Mouse (Mus musculus) intestine, postnatal 0 days (tissue): Measurements from ENCODE around the gene Lgals1. TPM values are rescaled to one million over a fixed set of nuclear protein-coding genes. Genes with fewer than 3 reads are reported as not detected.

ENCODE experiments used
- ATAC-seq: fragments of 200-750 bp; cut with Nextera tagmentation; 2 replicates; pipeline ENCODE4 v1.8.0; 2017; ENCODE audit warnings: mild to moderate bottlenecking, moderate TSS enrichment, moderate library complexity
- H3K27ac ChIP-seq: fragments of 300-500 bp; sonication (generic); 2 replicates; pipeline ENCODE4 v1.5.1; 2014; ENCODE audit warnings: mild to moderate bottlenecking, low read depth, low read length, moderate library complexity
- H3K27me3 ChIP-seq: fragments of 300-500 bp; sonication (generic); replicated peaks from 2 replicates; pipeline ENCODE4 v1.6.1; 2014; ENCODE audit warnings: low read length, mixed read lengths; ENCODE audit not compliant: control insufficient read depth, insufficient read depth
- H3K36me3 ChIP-seq: fragments of 300-500 bp; sonication (generic); 2 replicates; pipeline ENCODE4 v1.6.1; 2014; ENCODE audit warnings: mild to moderate bottlenecking, moderate library complexity; ENCODE audit not compliant: control insufficient read depth, insufficient read depth
- H3K4me1 ChIP-seq: fragments of 300-500 bp; sonication (generic); replicated peaks from 2 replicates; pipeline ENCODE4 v1.6.1; 2014; ENCODE audit warnings: antibody characterized with exemption, low read length, mixed read lengths; ENCODE audit not compliant: control insufficient read depth, insufficient read depth
- H3K4me2 ChIP-seq: fragments of 300-500 bp; sonication (generic); replicated peaks from 2 replicates; pipeline ENCODE4 v1.6.1; 2014; ENCODE audit warnings: low read depth, mild to moderate bottlenecking, moderate library complexity
- H3K4me3 ChIP-seq: fragments of 300-500 bp; sonication (generic); 2 replicates; pipeline ENCODE4 v1.5.1; 2014; ENCODE audit warnings: low read depth, low read length
- H3K9ac ChIP-seq: fragments of 300-500 bp; sonication (generic); 2 replicates; pipeline ENCODE4 v1.6.1; 2014; ENCODE audit warnings: mild to moderate bottlenecking, low read depth, low read length
- H3K9me3 ChIP-seq: fragments of 300-500 bp; sonication (generic); 2 replicates; pipeline ENCODE4 v1.6.1; 2016; ENCODE audit warnings: mixed run types; ENCODE audit not compliant: control insufficient read depth
- CTCF ChIP-seq: sonication (generic); IDR thresholded peaks from 2 replicates; pipeline ENCODE4 v1.5.1; 2016; ENCODE audit warnings: low read depth, mild to moderate bottlenecking, control low read depth, antibody characterized with exemption, moderate library complexity
- WGBS: fragments of 180-500 bp; shearing (Covaris S2); extraction: QIAGEN DNeasy Blood & Tissue Kit; methylation state at CpG from one replicate; pipeline ENCODE4 v1.1.7; 2014; 5-methylcytosine and 5-hydroxymethylcytosine counted together
- polyA plus RNA-seq: library from polyadenylated mRNA; unstranded; fragments of >200 nt; fragmentation: Nextera tagmentation; extraction: Ambion mirVana; gene quantifications from 2 replicates; pipeline ENCODE4 v1.2.1, GENCODE M21; 2015

Gene Lgals1
- polyA plus RNA-seq, 1 experiment from 2014 or later: 759 TPM

DNA sequence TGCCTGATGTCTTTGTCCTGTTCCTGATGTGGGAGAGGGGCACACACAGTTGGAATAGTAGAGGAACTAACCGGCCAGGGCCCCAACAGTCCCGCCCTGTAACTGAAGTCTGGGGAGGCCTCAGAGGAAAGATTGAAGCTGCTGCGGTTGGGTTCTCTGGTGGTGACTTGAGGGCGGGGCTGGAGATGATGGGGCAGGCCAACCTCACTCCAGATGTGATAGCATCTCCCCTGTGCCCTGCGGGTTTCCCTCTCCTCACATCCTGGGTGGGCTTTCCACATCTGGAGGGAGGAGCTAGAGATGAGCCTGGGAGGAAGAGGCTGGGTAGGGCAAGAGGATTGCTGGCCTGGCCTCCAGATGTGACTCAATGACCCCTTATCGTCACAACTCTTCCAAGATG, 2.9 kb upstream of the Lgals1 start:
- ATAC-seq: no peak
- Histone ChIP-seq H3K4me2 (no peak overlapping the region), H3K4me1 (peaks cover 6% of the 10 kb centered on the region; the same call in 1 of the 2 replicates), H3K27ac (no peak overlapping the region), H3K36me3 (no peaks in the 10 kb centered on the region; the same call in none of the 2 replicates), H3K9me3 (no peaks in the 10 kb centered on the region), H3K27me3 (no peaks in the 10 kb centered on the region), H3K4me3 (no peak overlapping the region), H3K9ac (no peak overlapping the region)
- WGBS: 46% methylated on average over 6 of the region's 6 CpGs
- no peak for TF ChIP-seq CTCF

DNA sequence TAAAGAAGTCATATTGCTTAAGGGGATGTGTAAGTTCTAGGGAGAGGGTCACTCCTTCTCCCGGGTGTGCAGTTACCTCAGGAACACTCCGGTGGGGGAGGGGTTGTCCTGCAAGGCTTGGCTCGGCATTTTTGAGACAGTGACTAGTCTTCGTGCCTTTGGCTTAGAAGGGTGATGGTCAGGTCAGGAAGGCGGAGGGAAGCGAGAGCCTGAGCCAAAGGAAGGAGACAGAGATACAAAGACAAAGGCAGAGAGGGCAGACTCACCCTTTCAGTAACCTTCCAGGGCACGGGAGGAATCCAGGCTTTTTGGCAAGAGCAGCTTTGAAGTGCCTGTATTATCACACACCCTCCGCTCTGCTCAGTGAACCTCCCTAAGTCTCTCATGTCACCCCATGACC, 1.4 kb upstream of the Lgals1 start:
- H3K9ac ChIP-seq: no peak overlapping the region
- peaks cover 6% of the 10 kb centered on the region; the same call in 1 of the 2 replicates for H3K4me1 ChIP-seq
- H3K4me3 ChIP-seq: no peak overlapping the region
- H3K4me2 ChIP-seq: no peak overlapping the region
- WGBS: 54% methylated on average over 8 of the region's 8 CpGs
- H3K27ac ChIP-seq: peak overlapping the region; percentile 58; the same call in 1 of the 2 replicates
- no peaks in the 10 kb centered on the region for H3K9me3 ChIP-seq
- TF ChIP-seq CTCF: no peak
- ATAC-seq: no peak
- peaks cover 6% of the 10 kb centered on the region; the same call in 1 of the 2 replicates for H3K36me3 ChIP-seq
- H3K27me3 ChIP-seq: no peaks in the 10 kb centered on the region

DNA sequence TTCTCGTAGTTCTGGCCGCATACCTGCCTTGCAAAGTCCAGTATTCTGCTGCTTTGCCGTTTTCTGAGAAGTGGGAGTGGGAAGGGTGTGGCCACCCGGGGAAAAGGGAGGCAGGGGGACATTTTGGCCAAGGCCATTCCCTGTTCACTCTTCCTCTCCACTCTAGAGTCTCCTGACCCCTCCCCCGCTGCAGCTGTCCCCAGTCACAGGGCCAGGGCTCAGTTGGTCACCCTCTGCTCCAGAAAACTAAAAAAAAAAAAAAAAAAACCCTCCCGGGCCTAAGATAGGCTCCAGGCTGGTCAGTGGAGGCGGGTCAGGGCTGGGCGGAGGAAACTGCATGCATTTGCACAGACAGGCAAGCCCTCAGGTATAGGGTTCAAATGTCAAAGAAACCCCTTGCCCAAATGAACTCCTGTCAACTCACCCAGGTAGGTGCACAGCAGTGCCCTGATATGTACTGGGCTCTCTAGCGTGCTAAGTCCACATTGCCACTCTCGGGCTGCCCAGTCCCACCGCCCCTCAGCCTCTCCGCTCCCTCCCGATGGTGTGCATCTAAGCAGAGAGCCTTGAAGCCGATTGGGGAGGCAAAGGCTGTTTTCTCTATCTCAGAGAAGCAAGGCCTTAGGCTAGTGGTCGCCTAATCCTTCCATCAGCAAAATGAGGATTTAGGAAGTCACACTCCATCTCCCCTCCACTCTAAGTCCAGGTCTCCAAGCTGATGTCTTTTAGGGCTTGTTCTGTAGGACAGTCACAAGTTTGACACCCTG, 679 bp downstream of the Lgals1 start:
- Histone ChIP-seq H3K4me2 (peak overlapping the region; percentile 67), H3K4me3 (peak overlapping the region; percentile 41), H3K9ac (peak overlapping the region; percentile 40), H3K4me1 (peaks cover 6% of the 10 kb centered on the region; the same call in 1 of the 2 replicates), H3K27ac (peak overlapping the region; percentile 46), H3K9me3 (no peaks in the 10 kb centered on the region), H3K36me3 (peaks cover 8% of the 10 kb centered on the region; the same call in 1 of the 2 replicates), H3K27me3 (no peaks in the 10 kb centered on the region)
- TF ChIP-seq CTCF: no peak
- WGBS: 24% methylated on average over 15 of the region's 15 CpGs
- no peak for ATAC-seq

DNA sequence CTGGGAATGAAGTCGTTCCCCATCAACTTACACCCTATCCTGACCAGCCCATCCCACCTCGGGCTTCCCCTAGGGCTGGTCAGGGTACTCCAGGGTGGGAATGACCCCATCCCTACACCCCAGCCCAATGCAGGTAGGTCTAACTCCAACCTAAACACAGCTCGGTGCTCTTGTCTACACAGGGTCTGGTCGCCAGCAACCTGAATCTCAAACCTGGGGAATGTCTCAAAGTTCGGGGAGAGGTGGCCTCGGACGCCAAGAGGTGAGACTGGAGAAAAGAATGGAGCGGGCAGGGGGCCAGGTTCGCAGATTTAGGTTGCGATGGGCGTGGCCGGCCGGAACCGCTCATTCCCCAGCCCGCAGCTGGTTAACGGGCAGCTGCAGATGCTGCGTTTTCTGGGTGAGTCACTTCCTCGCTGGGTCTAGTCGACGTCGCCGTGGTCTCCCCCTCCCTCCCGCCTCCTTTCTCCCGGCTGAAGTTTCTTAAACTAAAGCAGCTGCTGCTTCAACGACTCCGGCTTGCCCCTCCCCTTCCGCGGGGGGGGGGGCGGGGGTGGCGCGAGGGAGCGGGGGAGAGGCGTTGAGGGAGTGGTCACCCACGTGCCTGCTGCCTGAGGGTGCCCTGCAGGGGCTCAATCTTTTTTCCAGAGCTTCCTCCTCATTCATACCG, 1.4 kb downstream of the Lgals1 start:
- Histone ChIP-seq H3K27me3 (no peaks in the 10 kb centered on the region), H3K9ac (peak overlapping the region; percentile 40; the same call in 1 of the 2 replicates), H3K4me2 (peak overlapping the region; percentile 67), H3K4me3 (peak overlapping the region; percentile 41), H3K27ac (peak overlapping the region; percentile 46), H3K9me3 (no peaks in the 10 kb centered on the region), H3K4me1 (peaks cover 6% of the 10 kb centered on the region; the same call in 1 of the 2 replicates), H3K36me3 (peaks cover 8% of the 10 kb centered on the region; the same call in 1 of the 2 replicates)
- ATAC-seq: peak; percentile 23
- WGBS: 2% methylated on average over 29 of the region's 35 CpGs
- no peak for TF ChIP-seq CTCF

DNA sequence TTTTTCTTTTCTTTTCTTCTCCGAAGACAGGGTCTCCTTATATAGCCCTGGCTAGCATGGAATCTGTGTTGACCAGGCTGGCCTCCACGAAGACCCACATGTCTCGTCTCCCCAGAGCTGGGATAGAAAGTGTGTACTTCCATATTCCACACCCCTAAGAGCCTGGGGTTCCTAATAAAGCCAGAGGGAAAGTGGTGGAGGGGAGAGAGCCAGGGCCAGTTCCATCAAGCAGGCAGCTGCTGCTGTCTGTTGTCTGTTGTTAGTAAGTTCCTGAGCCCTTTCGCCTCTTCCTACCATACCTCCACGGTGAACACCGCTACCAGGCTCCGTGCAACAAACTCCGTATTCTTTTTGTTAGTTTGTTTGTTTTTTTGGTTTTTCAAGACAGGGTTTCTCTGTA, 2.0 kb downstream of the Lgals1 start:
- Histone ChIP-seq H3K27me3 (no peaks in the 10 kb centered on the region), H3K9me3 (no peaks in the 10 kb centered on the region), H3K27ac (no peak overlapping the region), H3K36me3 (peaks cover 8% of the 10 kb centered on the region; the same call in 1 of the 2 replicates), H3K9ac (no peak overlapping the region), H3K4me3 (no peak overlapping the region), H3K4me2 (peak overlapping the region; percentile 67), H3K4me1 (peaks cover 6% of the 10 kb centered on the region; the same call in 1 of the 2 replicates)
- ATAC-seq: no peak
- TF ChIP-seq CTCF: no peak
- WGBS: 51% methylated on average over 8 of the region's 8 CpGs

DNA sequence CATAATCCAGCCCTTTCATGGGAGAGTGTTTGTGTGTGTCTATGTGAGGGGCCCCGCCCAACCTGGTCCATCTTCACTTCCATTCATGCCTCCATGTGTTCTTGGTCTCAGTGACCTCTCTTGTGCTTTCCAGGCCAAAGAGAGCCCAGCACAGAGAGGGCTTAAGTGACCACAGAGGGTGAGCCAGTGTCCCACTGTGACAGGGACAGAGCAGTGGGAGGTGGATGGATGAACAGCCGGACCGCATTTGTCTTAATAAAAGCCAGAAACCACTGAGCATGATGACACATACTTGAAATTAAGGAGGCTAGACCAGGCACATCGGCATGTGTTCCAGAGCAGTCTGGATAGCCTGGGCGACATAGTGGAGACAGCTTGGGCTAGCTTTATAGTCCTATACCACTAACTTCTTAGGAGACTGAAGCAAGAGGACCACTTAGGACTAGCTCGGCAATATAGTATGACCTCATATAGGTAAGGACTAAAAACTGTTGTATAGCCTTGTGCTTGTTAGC, 3.7 kb downstream of the Lgals1 start:
- peaks cover 8% of the 10 kb centered on the region; the same call in 1 of the 2 replicates for H3K36me3 ChIP-seq
- H3K4me1 ChIP-seq: peaks cover 4% of the 10 kb centered on the region; the same call in 1 of the 2 replicates
- H3K4me2 ChIP-seq: no peak overlapping the region
- WGBS: 89% methylated on average over 6 of the region's 6 CpGs
- H3K9ac ChIP-seq: no peak overlapping the region
- no peak for TF ChIP-seq CTCF
- H3K27me3 ChIP-seq: no peaks in the 10 kb centered on the region
- H3K4me3 ChIP-seq: no peak overlapping the region
- ATAC-seq: no peak
- H3K9me3 ChIP-seq: no peaks in the 10 kb centered on the region
- no peak overlapping the region for H3K27ac ChIP-seq
